Mouse (Mus musculus): ENCODE results near the gene Ms4a7. TPM values are rescaled to one million over a fixed set of nuclear protein-coding genes. Genes with fewer than 3 reads are reported as not detected.

Ms4a7 gene
- polyA plus RNA-seq (2014; fragmentation: Illumina TruSeq; extraction: RNeasy Lipid Tissue Mini Kit (QIAGEN cat#74804); ENCODE audit: insufficient read depth, low read depth, low replicate concordance): 5.5 TPM

DNA sequence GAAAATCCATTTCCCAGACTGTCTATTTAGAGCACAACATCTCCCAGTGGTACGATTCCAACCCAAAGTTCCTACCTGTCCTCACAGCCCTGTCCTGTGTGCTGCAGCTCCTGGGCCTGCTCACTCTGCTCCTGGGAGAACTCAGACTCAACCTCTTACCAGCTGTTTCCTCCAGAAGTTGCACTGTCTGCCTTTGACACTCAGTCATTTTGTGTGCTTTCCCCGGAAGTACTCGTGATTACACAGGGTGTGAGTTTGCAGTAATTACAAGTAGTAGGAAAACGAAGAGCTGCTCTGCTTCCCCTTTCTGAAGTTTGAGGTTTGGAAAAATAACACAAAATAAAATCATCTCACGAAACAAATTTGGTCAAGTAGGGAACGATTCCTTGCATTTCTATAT lies at the start of gene Ms4a7:
Gene Ms4a7 (minus strand): TSS at position 215 of the 400 bp plus-strand sequence.

DNA sequence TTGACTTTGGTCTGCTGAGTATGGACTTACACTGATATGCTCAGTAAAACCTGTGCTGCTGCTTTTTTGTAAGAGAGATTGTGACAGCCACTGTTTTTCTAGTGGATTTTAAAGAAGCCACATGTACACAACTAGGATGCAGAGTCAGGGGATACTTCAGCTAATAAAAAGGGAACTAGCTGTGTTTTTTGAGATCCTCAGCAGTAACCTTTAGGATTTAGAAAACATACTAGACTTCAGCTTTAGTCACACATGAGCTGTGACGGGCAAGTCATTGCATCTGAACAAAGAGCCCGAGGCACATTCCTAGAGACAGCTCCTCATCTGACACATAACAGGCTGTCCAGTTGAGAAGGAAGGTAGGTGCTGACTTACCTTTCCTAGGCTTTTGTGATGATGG lies 39.3 kb upstream of the Ms4a7 start, which contains the start of gene Ms4a4a:
Gene Ms4a4a (plus strand): TSS at position 251 of the 400 bp plus-strand sequence.

DNA sequence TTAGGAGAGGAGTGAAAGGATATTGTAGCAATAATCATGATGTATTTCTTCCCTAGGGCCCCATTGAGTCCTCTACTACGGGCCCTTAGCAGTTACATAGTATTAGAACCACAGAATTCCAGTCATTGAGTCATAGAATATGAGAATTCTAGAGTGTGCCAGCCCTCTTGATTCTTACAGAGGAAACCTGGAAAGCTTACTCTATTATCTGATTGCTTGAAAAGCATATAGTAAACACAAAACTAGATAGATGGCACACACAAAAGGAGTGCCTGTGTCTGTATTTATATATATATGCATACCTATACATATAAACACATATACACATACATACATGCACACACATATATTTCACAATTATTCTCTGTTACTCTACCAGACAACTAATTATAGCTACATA lies 21.6 kb downstream of the Ms4a7 start, which contains the start of gene Ms4a14:
Gene Ms4a14 (minus strand): TSS at position 101 of the 400 bp plus-strand sequence.

DNA sequence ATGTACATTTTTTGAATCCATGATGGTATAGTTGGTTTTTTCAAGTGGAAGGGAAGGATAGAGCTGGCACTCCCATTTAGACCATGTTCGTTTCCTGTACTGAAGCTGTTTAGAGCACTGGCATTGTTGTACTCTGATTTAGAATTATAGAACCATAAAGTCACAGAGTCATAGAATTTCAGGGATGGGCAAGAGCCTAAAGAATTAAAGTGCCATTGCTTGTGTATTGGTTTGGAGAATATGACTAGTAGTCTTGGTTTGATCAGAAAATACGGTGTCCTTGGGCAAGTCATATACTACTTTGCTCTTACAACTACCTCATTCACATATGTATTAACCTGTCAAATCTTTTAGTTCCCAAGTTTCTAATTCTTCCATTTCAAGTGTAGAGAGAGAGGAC lies 52.2 kb downstream of the Ms4a7 start, which contains the start of gene Ms4a5:
Gene Ms4a5 (minus strand): TSS at position 101 of the 400 bp plus-strand sequence.

Other genes with a start within 250 kb of the Ms4a7 start
- gene 1700017D01Rik, start 205.3 kb downstream of the Ms4a7 start, polyA plus RNA-seq (2014; fragmentation: Illumina TruSeq; extraction: RNeasy Lipid Tissue Mini Kit (QIAGEN cat#74804); ENCODE audit: insufficient read depth, low read depth, low replicate concordance): not detected
- gene 1700025F22Rik, start 170.8 kb downstream of the Ms4a7 start, polyA plus RNA-seq (2014; fragmentation: Illumina TruSeq; extraction: RNeasy Lipid Tissue Mini Kit (QIAGEN cat#74804); ENCODE audit: insufficient read depth, low read depth, low replicate concordance): not detected
- gene Ms4a13, start 139.4 kb downstream of the Ms4a7 start, polyA plus RNA-seq (2014; fragmentation: Illumina TruSeq; extraction: RNeasy Lipid Tissue Mini Kit (QIAGEN cat#74804); ENCODE audit: insufficient read depth, low read depth, low replicate concordance): not detected
- not detected for gene Ms4a12, start 103.7 kb downstream of the Ms4a7 start, polyA plus RNA-seq (2014; fragmentation: Illumina TruSeq; extraction: RNeasy Lipid Tissue Mini Kit (QIAGEN cat#74804); ENCODE audit: insufficient read depth, low read depth, low replicate concordance)
- 18.7 TPM for gene Ms4a1, start 69.9 kb downstream of the Ms4a7 start, polyA plus RNA-seq (2014; fragmentation: Illumina TruSeq; extraction: RNeasy Lipid Tissue Mini Kit (QIAGEN cat#74804); ENCODE audit: insufficient read depth, low read depth, low replicate concordance)
- not detected for gene Ms4a5, start 52.3 kb downstream of the Ms4a7 start, polyA plus RNA-seq (2014; fragmentation: Illumina TruSeq; extraction: RNeasy Lipid Tissue Mini Kit (QIAGEN cat#74804); ENCODE audit: insufficient read depth, low read depth, low replicate concordance)
- gene Ms4a14, start 21.7 kb downstream of the Ms4a7 start, polyA plus RNA-seq (2014; fragmentation: Illumina TruSeq; extraction: RNeasy Lipid Tissue Mini Kit (QIAGEN cat#74804); ENCODE audit: insufficient read depth, low read depth, low replicate concordance): 0.07 TPM
- gene Ms4a4a, start 39.4 kb upstream of the Ms4a7 start, polyA plus RNA-seq (2014; fragmentation: Illumina TruSeq; extraction: RNeasy Lipid Tissue Mini Kit (QIAGEN cat#74804); ENCODE audit: insufficient read depth, low read depth, low replicate concordance): 3.3 TPM
- 13.2 TPM for gene Ms4a4c, start 68.6 kb upstream of the Ms4a7 start, polyA plus RNA-seq (2014; fragmentation: Illumina TruSeq; extraction: RNeasy Lipid Tissue Mini Kit (QIAGEN cat#74804); ENCODE audit: insufficient read depth, low read depth, low replicate concordance)
- gene Ms4a4b, start 107.4 kb upstream of the Ms4a7 start, polyA plus RNA-seq (2014; fragmentation: Illumina TruSeq; extraction: RNeasy Lipid Tissue Mini Kit (QIAGEN cat#74804); ENCODE audit: insufficient read depth, low read depth, low replicate concordance): 27.2 TPM
- 20.5 TPM for gene Ms4a6c, start 133.2 kb upstream of the Ms4a7 start, polyA plus RNA-seq (2014; fragmentation: Illumina TruSeq; extraction: RNeasy Lipid Tissue Mini Kit (QIAGEN cat#74804); ENCODE audit: insufficient read depth, low read depth, low replicate concordance)
- gene Gm8369, start 149.8 kb upstream of the Ms4a7 start, polyA plus RNA-seq (2014; fragmentation: Illumina TruSeq; extraction: RNeasy Lipid Tissue Mini Kit (QIAGEN cat#74804); ENCODE audit: insufficient read depth, low read depth, low replicate concordance): 15.9 TPM
- gene Ms4a6b, start 180.4 kb upstream of the Ms4a7 start, polyA plus RNA-seq (2014; fragmentation: Illumina TruSeq; extraction: RNeasy Lipid Tissue Mini Kit (QIAGEN cat#74804); ENCODE audit: insufficient read depth, low read depth, low replicate concordance): 17.9 TPM
- 40.6 TPM for gene Ms4a4d, start 200.7 kb upstream of the Ms4a7 start, polyA plus RNA-seq (2014; fragmentation: Illumina TruSeq; extraction: RNeasy Lipid Tissue Mini Kit (QIAGEN cat#74804); ENCODE audit: insufficient read depth, low read depth, low replicate concordance)